Mouse (Mus musculus) MEL (cell line): ENCODE data around the gene Pde8b.

Experiments
- CTCF ChIP-seq, 3 experiments: IDR thresholded peaks in 2 of 3; conservative IDR thresholded peaks in 1 of 3; 2 replicates each; pipeline ENCODE4 v1.5.1; 2011 to 2012; ENCODE audit warnings: low read length in 3 of 3, low read depth in 2 of 3, mild to moderate bottlenecking in 2 of 3, improper control_type of control experiment in 1 of 3, inconsistent platforms in 1 of 3, mixed read lengths in 1 of 3, moderate library complexity in 1 of 3; ENCODE audit not compliant: control insufficient read depth in 1 of 3, insufficient read depth in 1 of 3, poor library complexity in 1 of 3, severe bottlenecking in 1 of 3
- ELF1 ChIP-seq: IDR thresholded peaks from 2 replicates; pipeline ENCODE4 v1.6.1; 2014; ENCODE audit warnings: low read depth, mild to moderate bottlenecking, inconsistent platforms, low read length, improper control_type of control experiment, moderate library complexity
- MAX ChIP-seq: IDR thresholded peaks from 2 replicates; pipeline ENCODE4 v1.6.1; 2011; ENCODE audit warnings: low read length, improper control_type of control experiment
- POLR2A ChIP-seq, 2 experiments: IDR thresholded peaks; 2 replicates each; pipeline ENCODE4 v1.6.1; 2011 to 2012; ENCODE audit warnings: low read length in 2 of 2, mild to moderate bottlenecking in 2 of 2, control low read depth in 1 of 2, improper control_type of control experiment in 1 of 2, low read depth in 1 of 2, moderate library complexity in 1 of 2; ENCODE audit not compliant: control insufficient read depth in 1 of 2, insufficient read depth in 1 of 2, poor library complexity in 1 of 2
- SIN3A ChIP-seq: IDR thresholded peaks from 2 replicates; pipeline ENCODE4 v1.6.1; 2012; ENCODE audit warnings: low read length, improper control_type of control experiment, inconsistent platforms

- TF ChIP-seq POLR2A (IDR thresholded peaks at IDR 0.05; ENCODE audit: control insufficient read depth in 1 of 2, insufficient read depth in 1 of 2, low read depth in 1 of 2, low read length in 2 of 2, poor library complexity in 1 of 2) (no peak), SIN3A (no peak), CTCF (IDR thresholded peaks at IDR 0.05 in 2 of 3, conservative IDR thresholded peaks at IDR 0.05 in 1 of 3; ENCODE audit: control insufficient read depth in 1 of 3, insufficient read depth in 1 of 3, low read depth in 2 of 3, low read length in 3 of 3, poor library complexity in 1 of 3, severe bottlenecking in 1 of 3) (no peak), ELF1 (no peak), MAX (no peak)
Measured at GRCm38 (mm10) chr13:95281740-95282673, 31.9 kb upstream of the Pde8b start.
